Mouse (Mus musculus): ENCODE measurements around the gene Srrm4.

Srrm4 gene

GRCm38 (mm10) chr5:116486135-116486534 is 105.5 kb downstream of the Srrm4 start:
- DNase-seq: no peak

GRCm38 (mm10) chr5:116485069-116485468 is 106.5 kb downstream of the Srrm4 start:
- DNase-seq: no peak

- no peak for DNase-seq
Measured at GRCm38 (mm10) chr5:116484236-116484635, 107.4 kb downstream of the Srrm4 start.

GRCm38 (mm10) chr5:116478607-116479371 is 112.8 kb downstream of the Srrm4 start:
- DNase-seq: no peak

GRCm38 (mm10) chr5:116476006-116476405 is 115.6 kb downstream of the Srrm4 start:
- peak; percentile 46 for DNase-seq

GRCm38 (mm10) chr5:116461354-116462042 is 130.1 kb downstream of the Srrm4 start:
- DNase-seq: peak; percentile 6

GRCm38 (mm10) chr5:116459970-116460369 is 131.6 kb downstream of the Srrm4 start:
- no peak for DNase-seq

GRCm38 (mm10) chr5:116457791-116458190 is 133.8 kb downstream of the Srrm4 start:
- DNase-seq: no peak

GRCm38 (mm10) chr5:116456796-116457515 is 134.7 kb downstream of the Srrm4 start:
- DNase-seq: no peak

GRCm38 (mm10) chr5:116453401-116453851 is 138.2 kb downstream of the Srrm4 start:
- peak; percentile 20 for DNase-seq

GRCm38 (mm10) chr5:116450901-116451300 is 140.7 kb downstream of the Srrm4 start:
- no peak for DNase-seq

GRCm38 (mm10) chr5:116449522-116450225 is 141.9 kb downstream of the Srrm4 start:
- no peak for DNase-seq

- DNase-seq: no peak
Measured at GRCm38 (mm10) chr5:116448409-116449191, 143.0 kb downstream of the Srrm4 start.

- DNase-seq: no peak
Measured at GRCm38 (mm10) chr5:116447821-116448350, 143.7 kb downstream of the Srrm4 start.

GRCm38 (mm10) chr5:116446552-116446951 is 145.1 kb downstream of the Srrm4 start:
- DNase-seq: no peak

GRCm38 (mm10) chr5:116445634-116446367 is 145.8 kb downstream of the Srrm4 start:
- DNase-seq: no peak

- DNase-seq: no peak
Measured at GRCm38 (mm10) chr5:116444517-116444916, 147.1 kb downstream of the Srrm4 start.

GRCm38 (mm10) chr5:116443459-116443940 is 148.1 kb downstream of the Srrm4 start:
- DNase-seq: no peak

- DNase-seq: no peak
Measured at GRCm38 (mm10) chr5:116442697-116443458, 148.7 kb downstream of the Srrm4 start.

- DNase-seq: no peak
Measured at GRCm38 (mm10) chr5:116440251-116440650, 151.4 kb downstream of the Srrm4 start.

All from thymus, postnatal 14 days (tissue).